Mouse (Mus musculus): ENCODE measurements around the gene Gprc5a. TPM values are rescaled to one million over a fixed set of nuclear protein-coding genes. Genes with fewer than 3 reads are reported as not detected.

Gprc5a gene
- polyA plus RNA-seq, 1 experiment from 2014 or later = 0.56 TPM

DNA sequence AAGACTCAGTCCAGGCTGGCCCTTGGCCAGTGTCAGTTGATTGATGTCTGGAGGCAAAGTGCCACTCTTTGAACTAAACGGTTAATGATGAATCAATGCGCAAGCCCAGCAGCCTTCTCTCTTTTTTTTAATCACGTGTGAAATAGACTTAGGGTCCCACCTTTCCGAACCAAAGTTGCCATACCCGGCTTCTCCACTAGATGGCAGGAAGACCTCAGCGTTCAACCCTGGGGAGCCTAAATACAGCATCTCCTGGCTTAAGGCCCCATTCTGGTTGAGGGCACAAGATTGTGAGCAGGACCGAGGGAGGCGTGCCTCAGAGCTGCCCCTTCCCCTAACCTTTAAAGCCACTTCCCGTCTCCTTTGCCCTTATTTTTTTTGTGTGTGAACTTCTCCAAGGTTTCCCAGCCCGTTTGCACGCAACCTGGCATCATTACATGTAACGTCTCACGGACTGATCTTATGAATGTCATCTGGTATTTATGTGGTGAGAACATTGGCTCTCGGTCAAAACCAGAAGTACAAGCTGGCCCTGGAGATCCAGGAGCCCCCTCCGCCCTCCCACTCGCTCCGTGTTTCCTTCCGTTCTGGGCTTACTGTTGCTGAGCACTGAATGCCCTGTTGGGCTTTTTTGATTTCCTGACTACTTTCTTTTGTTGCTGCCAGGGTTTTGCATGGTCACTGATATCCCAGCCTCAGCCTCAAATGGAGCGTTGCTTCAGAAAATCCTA lies 22.4 kb downstream of the Gprc5a start:
- 27% methylated on average over 19 of the region's 19 CpGs for WGBS
- Histone ChIP-seq H3K27ac (no peak overlapping the region), H3K4me2 (replicated peaks) (peak overlapping the region; percentile 39), H3K36me3 (replicated peaks; ENCODE audit: control insufficient read depth, insufficient read depth) (no peaks in the 10 kb centered on the region), H3K27me3 (ENCODE audit: control insufficient read depth, insufficient read depth, low read length) (no peaks in the 10 kb centered on the region), H3K9me3 (ENCODE audit: control insufficient read depth, low read length) (no peaks in the 10 kb centered on the region), H3K4me3 (replicated peaks; ENCODE audit: low read length) (no peak overlapping the region), H3K4me1 (replicated peaks; ENCODE audit: control insufficient read depth, insufficient read depth, low read length) (no peaks in the 10 kb centered on the region), H3K9ac (no peak overlapping the region)
- peak; percentile 98 for DNase-seq (ENCODE audit: low spot score)
- peak; percentile 88 for ATAC-seq (ENCODE audit: low FRiP score)

DNA sequence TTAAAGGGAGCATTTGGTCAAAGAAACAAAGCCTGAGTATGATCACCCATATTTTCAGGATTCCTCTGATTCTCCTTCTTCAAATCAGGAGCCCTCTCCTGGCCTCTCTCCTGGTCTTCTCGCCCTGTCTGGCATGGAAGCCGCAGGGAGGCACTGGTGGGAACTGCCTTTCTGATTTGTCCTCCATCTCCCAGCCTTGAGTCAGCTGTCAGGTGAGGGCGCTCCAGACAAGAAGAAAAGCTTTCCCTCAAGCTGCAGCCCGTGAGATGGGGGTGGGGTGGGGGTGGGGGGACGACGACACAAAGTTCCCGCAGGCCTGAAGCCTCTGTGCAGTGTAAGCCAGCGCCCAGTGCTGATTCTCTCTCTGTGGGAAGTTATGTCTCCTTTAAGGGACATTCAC lies 24.3 kb downstream of the Gprc5a start:
- H3K27me3 ChIP-seq (ENCODE audit: control insufficient read depth, insufficient read depth, low read length) = no peaks in the 10 kb centered on the region
- H3K4me3 ChIP-seq (replicated peaks; ENCODE audit: low read length) = no peak overlapping the region
- no peak for ATAC-seq (ENCODE audit: low FRiP score)
- no peaks in the 10 kb centered on the region for H3K9me3 ChIP-seq (ENCODE audit: control insufficient read depth, low read length)
- WGBS = 16% methylated on average over 8 of the region's 8 CpGs
- H3K36me3 ChIP-seq (replicated peaks; ENCODE audit: control insufficient read depth, insufficient read depth) = no peaks in the 10 kb centered on the region
- no peak for DNase-seq (ENCODE audit: low spot score)
- H3K4me1 ChIP-seq (replicated peaks; ENCODE audit: control insufficient read depth, insufficient read depth, low read length) = no peaks in the 10 kb centered on the region
- H3K4me2 ChIP-seq (replicated peaks) = no peak overlapping the region
- no peak overlapping the region for H3K27ac ChIP-seq
- H3K9ac ChIP-seq = no peak overlapping the region

DNA sequence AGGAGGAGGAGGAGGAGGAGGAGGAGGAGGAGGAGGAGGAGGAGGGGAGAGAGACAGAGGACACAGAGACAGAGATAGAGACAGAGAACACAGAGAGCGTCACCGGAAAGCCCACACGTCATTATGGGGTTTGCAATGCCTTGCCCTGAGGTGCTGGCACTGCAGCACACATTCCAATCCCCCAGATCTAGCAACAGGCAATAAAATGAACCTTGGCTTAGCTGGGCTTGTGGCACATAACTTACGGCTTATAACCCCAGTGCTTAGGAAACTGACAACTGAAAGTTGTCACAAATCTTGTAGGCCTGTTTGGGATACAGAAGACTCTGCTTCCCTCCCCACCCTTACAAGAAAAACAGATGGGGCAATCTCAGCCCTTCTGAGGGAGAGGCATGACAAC lies 25.2 kb downstream of the Gprc5a start:
- no peak overlapping the region for H3K27ac ChIP-seq
- H3K27me3 ChIP-seq (ENCODE audit: control insufficient read depth, insufficient read depth, low read length) = no peaks in the 10 kb centered on the region
- H3K9me3 ChIP-seq (ENCODE audit: control insufficient read depth, low read length) = no peaks in the 10 kb centered on the region
- H3K9ac ChIP-seq = no peak overlapping the region
- WGBS = 53% methylated on average over 4 of the region's 4 CpGs
- no peaks in the 10 kb centered on the region for H3K36me3 ChIP-seq (replicated peaks; ENCODE audit: control insufficient read depth, insufficient read depth)
- ATAC-seq (ENCODE audit: low FRiP score) = no peak
- no peak for DNase-seq (ENCODE audit: low spot score)
- H3K4me3 ChIP-seq (replicated peaks; ENCODE audit: low read length) = no peak overlapping the region
- H3K4me2 ChIP-seq (replicated peaks) = no peak overlapping the region
- no peaks in the 10 kb centered on the region for H3K4me1 ChIP-seq (replicated peaks; ENCODE audit: control insufficient read depth, insufficient read depth, low read length)

DNA sequence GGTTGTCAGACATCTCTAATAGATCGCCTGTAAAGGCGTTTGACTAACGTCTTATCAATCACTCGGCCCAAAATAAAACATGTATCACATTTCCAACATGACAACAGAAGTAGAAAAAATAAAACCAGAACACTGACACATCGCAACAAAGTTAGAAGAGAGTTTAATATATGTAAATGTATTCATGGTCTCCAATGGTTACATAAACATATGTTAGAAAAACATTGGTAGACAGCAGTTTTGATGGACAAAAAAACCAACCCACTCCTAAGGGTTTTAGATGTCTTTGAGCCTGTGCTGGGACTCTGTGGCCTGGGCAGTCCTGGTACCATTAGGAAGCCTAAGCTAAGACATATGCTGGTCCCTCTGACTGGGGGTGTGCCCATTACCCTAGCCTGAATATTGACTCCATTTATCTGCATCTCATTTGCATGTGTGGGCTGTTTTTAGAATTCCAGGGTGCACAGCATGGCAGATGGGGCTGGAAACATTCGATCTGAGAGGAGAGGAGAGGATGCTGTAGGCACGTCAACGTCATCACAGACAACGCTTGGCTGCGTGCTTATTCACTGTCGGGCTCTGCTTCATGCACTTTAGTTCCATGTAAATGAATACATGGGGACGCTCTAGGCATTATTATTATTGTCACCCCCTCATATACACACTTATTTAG lies 27.5 kb downstream of the Gprc5a start:
- no peaks in the 10 kb centered on the region for H3K4me1 ChIP-seq (replicated peaks; ENCODE audit: control insufficient read depth, insufficient read depth, low read length)
- H3K36me3 ChIP-seq (replicated peaks; ENCODE audit: control insufficient read depth, insufficient read depth) = no peaks in the 10 kb centered on the region
- no peak overlapping the region for H3K9ac ChIP-seq
- DNase-seq (ENCODE audit: low spot score) = no peak
- H3K4me3 ChIP-seq (replicated peaks; ENCODE audit: low read length) = no peak overlapping the region
- no peak for ATAC-seq (ENCODE audit: low FRiP score)
- no peaks in the 10 kb centered on the region for H3K9me3 ChIP-seq (ENCODE audit: control insufficient read depth, low read length)
- H3K27ac ChIP-seq = no peak overlapping the region
- H3K27me3 ChIP-seq (ENCODE audit: control insufficient read depth, insufficient read depth, low read length) = no peaks in the 10 kb centered on the region
- 67% methylated on average over 12 of the region's 12 CpGs for WGBS
- no peak overlapping the region for H3K4me2 ChIP-seq (replicated peaks)

DNA sequence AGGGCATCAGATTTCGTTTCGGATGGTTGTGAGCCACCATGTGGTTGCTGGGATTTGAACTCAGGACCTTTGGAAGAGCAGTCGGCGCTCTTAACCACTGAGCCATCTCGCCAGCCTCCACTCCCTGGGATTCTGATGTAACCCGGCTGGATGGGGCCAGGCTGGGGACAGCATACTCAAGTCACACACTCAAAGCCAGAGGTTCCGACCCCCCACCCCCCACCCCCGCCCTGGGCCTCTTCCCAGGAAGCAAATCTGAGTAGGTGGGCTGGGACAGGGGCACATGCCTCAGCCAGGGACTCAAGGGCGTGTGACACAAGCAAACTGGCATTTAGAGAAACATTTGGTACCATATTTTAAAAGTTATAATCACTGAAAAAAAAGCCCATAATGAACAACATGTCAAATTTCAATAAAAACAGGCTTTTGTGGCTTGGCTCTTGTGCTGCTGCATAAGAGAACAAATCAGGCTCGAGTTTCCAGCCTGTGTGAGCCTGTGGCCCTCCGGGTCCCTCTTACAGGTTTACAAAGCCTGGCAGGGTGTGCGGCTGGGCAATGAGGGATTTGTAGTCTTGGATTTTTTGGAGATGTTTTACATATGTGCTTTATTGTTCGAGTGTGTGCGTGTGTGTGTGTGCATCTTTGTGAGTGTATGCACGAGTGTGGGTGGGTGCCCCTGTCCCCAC lies 35.5 kb downstream of the Gprc5a start:
- Histone ChIP-seq H3K4me3 (replicated peaks; ENCODE audit: low read length) (no peak overlapping the region), H3K36me3 (replicated peaks; ENCODE audit: control insufficient read depth, insufficient read depth) (no peaks in the 10 kb centered on the region), H3K9ac (no peak overlapping the region), H3K27me3 (ENCODE audit: control insufficient read depth, insufficient read depth, low read length) (peaks cover 3% of the 10 kb centered on the region; the same call in 1 of the 2 replicates), H3K4me2 (replicated peaks) (no peak overlapping the region), H3K27ac (no peak overlapping the region), H3K9me3 (ENCODE audit: control insufficient read depth, low read length) (no peaks in the 10 kb centered on the region), H3K4me1 (replicated peaks; ENCODE audit: control insufficient read depth, insufficient read depth, low read length) (no peaks in the 10 kb centered on the region)
- DNase-seq (ENCODE audit: low spot score) = no peak
- no peak for ATAC-seq (ENCODE audit: low FRiP score)
- 78% methylated on average over 15 of the region's 15 CpGs for WGBS

DNA sequence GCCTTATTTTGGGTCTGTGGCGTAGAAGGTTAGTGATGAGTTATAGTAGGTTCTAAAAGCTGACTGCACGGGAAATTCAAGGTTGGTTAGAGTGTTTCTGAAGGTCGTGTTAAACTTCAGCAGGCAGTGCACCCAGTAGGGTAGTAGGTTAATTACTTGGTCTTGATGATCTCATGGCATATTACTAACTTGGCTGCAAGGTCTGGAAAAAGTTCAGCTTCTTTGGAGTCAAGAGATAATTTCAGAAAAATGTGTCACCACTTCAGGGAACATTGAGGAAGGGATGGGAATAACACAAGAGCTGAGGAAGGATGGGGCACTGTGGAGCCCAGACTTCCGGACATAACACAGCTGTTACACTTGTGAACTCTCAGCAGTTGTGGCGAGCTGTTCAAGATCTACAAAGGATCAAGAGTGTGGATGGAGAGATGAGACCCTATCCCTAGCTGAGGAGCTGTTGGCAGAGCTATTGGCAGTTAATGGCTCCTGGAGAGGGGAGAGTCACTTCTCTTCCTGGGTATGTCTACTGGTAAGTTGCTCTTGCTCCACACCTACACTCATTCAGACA lies 37.4 kb downstream of the Gprc5a start:
- H3K36me3 ChIP-seq (replicated peaks; ENCODE audit: control insufficient read depth, insufficient read depth) = no peaks in the 10 kb centered on the region
- 85% methylated on average over 5 of the region's 5 CpGs for whole genome bisulfite sequencing
- no peak overlapping the region for H3K4me2 ChIP-seq (replicated peaks)
- no peak for ATAC-seq (ENCODE audit: low FRiP score)
- no peak for DNase-seq (ENCODE audit: low spot score)
- no peaks in the 10 kb centered on the region for H3K9me3 ChIP-seq (ENCODE audit: control insufficient read depth, low read length)
- no peak overlapping the region for H3K4me3 ChIP-seq (replicated peaks; ENCODE audit: low read length)
- no peaks in the 10 kb centered on the region for H3K4me1 ChIP-seq (replicated peaks; ENCODE audit: control insufficient read depth, insufficient read depth, low read length)
- peaks cover 3% of the 10 kb centered on the region; the same call in 1 of the 2 replicates for H3K27me3 ChIP-seq (ENCODE audit: control insufficient read depth, insufficient read depth, low read length)
- no peak overlapping the region for H3K9ac ChIP-seq
- no peak overlapping the region for H3K27ac ChIP-seq

DNA sequence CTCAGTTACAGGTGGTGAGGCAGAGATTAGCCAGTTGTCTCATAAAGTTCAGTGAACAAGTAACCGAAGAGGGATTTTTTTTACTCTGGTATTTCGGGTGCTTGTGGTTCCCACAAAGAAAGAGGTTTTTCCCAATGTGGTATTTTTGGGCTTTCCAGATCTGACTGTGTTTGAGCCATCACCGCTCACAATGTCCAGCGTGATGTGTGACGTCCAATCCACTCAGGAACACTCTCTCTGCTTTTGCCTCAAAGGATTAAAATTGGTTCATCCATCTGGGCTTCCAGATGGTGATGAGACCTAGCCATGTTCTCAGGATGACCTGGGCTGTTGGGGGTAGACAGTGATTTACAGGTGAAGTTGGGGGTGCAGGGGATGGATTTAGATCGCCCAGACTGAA lies 41.6 kb downstream of the Gprc5a start:
- no peak for DNase-seq (ENCODE audit: low spot score)

DNA sequence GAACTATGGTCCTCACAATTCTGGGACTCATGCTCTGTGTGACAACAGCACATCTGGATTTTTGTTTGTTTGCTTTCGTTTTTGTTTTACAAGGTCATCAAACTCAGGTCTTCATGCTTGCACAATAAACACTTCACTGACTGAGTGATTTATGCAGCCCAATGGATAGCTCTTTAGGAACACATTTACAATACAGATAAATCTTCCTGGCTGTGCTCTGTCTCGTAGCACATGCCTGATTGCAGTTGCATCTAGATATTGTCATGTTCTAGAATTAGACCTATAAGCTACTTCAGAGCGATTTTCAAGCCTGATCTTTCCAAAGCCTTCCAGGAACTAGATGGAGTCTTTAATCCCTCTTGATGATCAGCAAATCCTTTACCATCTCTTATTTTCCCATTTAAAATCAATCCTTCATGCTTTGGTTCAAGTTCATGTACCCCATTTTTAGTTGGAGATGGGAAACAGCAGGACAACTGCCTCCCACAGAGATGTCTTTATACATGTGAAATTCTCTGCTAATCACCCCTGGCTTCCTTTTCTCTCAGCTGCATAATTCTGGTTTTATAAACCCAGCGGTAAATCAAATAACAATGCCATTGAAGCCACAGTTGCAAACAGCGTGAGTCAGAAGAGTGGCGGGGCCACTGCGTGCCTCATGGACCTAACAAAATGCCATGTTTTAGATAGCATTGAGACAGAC lies 47.1 kb downstream of the Gprc5a start:
- no peak for DNase-seq (ENCODE audit: low spot score)
- no peak overlapping the region for H3K4me3 ChIP-seq (replicated peaks; ENCODE audit: low read length)
- H3K9ac ChIP-seq = no peak overlapping the region
- no peaks in the 10 kb centered on the region for H3K9me3 ChIP-seq (ENCODE audit: control insufficient read depth, low read length)
- H3K4me1 ChIP-seq (replicated peaks; ENCODE audit: control insufficient read depth, insufficient read depth, low read length) = peaks cover 3% of the 10 kb centered on the region; the same call in 1 of the 2 replicates
- no peak overlapping the region for H3K27ac ChIP-seq
- no peaks in the 10 kb centered on the region for H3K36me3 ChIP-seq (replicated peaks; ENCODE audit: control insufficient read depth, insufficient read depth)
- 9% methylated on average over 7 of the region's 7 CpGs for WGBS
- ATAC-seq (ENCODE audit: low FRiP score) = peak; percentile 24; the same call in 1 of the 2 replicates
- peaks cover 3% of the 10 kb centered on the region for H3K27me3 ChIP-seq (ENCODE audit: control insufficient read depth, insufficient read depth, low read length)
- H3K4me2 ChIP-seq (replicated peaks) = no peak overlapping the region

More for the DNA sequence above, 41.6 kb downstream of the Gprc5a start:
- H3K36me3 ChIP-seq (replicated peaks; ENCODE audit: control insufficient read depth, insufficient read depth) = no peaks in the 10 kb centered on the region
- no peaks in the 10 kb centered on the region for H3K4me1 ChIP-seq (replicated peaks; ENCODE audit: control insufficient read depth, insufficient read depth, low read length)
- no peak for ATAC-seq (ENCODE audit: low FRiP score)
- H3K27me3 ChIP-seq (ENCODE audit: control insufficient read depth, insufficient read depth, low read length) = peaks cover 6% of the 10 kb centered on the region
- 91% methylated on average over 6 of the region's 6 CpGs for WGBS
- no peak overlapping the region for H3K4me2 ChIP-seq (replicated peaks)
- no peaks in the 10 kb centered on the region for H3K9me3 ChIP-seq (ENCODE audit: control insufficient read depth, low read length)
- H3K9ac ChIP-seq = no peak overlapping the region
- no peak overlapping the region for H3K27ac ChIP-seq
- H3K4me3 ChIP-seq (replicated peaks; ENCODE audit: low read length) = no peak overlapping the region

DNA sequence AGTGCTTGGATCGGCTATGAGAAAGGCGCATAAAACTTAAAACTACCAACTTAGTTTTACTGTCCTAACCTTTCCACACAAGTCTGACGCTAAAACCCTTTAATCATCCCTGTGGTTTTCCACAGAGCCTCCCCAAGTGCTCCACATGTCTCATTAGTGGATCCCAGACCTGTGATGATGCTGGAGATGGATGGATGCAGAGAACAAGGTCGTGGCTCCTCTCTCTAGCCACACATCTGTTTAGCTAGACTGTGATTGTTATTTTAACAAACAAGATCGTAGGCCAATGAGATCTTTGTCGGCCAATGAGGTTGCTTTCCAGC lies 47.6 kb downstream of the Gprc5a start:
- Histone ChIP-seq H3K27me3 (ENCODE audit: control insufficient read depth, insufficient read depth, low read length) (peaks cover 3% of the 10 kb centered on the region), H3K4me2 (replicated peaks) (no peak overlapping the region), H3K9me3 (ENCODE audit: control insufficient read depth, low read length) (no peaks in the 10 kb centered on the region), H3K36me3 (replicated peaks; ENCODE audit: control insufficient read depth, insufficient read depth) (no peaks in the 10 kb centered on the region), H3K27ac (no peak overlapping the region), H3K4me1 (replicated peaks; ENCODE audit: control insufficient read depth, insufficient read depth, low read length) (peaks cover 3% of the 10 kb centered on the region; the same call in 1 of the 2 replicates), H3K9ac (no peak overlapping the region), H3K4me3 (replicated peaks; ENCODE audit: low read length) (no peak overlapping the region)
- no peak for DNase-seq (ENCODE audit: low spot score)
- WGBS = 11% methylated on average over 6 of the region's 6 CpGs
- no peak for ATAC-seq (ENCODE audit: low FRiP score)
